Mouse (Mus musculus): ENCODE data around the gene Lrit3.

- no peak for TF ChIP-seq CTCF (IDR thresholded peaks at IDR 0.05; ENCODE audit: low read depth, low read length)
- no peak for TF ChIP-seq POLR2A (IDR thresholded peaks at IDR 0.05; ENCODE audit: borderline replicate concordance, low read depth, low read length)
These were observed 61.0 kb downstream of the Lrit3 start for GRCm38 (mm10) chr3:129742781-129743180.

All from bone marrow macrophage, adult 2 months (primary cell).